Comparison of ENCODE assay signal across 11 mouse cellular contexts in the genomic region with DNA sequence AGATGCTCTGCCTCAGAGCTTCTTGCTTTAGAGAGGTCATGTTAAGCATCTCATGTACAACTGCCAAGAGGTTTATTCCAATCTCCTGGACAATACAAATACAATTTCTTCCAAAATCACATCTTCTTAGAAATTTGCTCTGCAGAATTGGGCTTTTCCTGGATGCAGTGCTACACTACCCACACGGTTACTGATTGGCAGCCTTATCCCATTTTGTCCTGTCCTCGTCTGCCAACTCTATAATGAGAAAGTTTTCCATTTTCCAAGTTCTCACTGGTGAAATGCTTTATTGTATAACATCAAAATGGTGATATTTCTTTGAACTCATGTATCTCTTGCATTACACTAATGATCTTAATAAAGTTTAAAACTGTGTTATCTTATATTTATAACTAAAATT.
"Had no signal": no experiment of that assay in that cellular context is flagged by ENCODE, and none has a peak within 500 bp of the region (broad histone marks: within the 10 kb centered on the region; RNA-seq: fewer than 3 reads in every experiment).

No protein-coding gene starts in this region.

- ATAC-seq: liver, postnatal 0 days; lung, postnatal 0 days; midbrain, embryonic 13.5 days; midbrain, embryonic 15.5 days had no signal

- DNase-seq: liver, postnatal 0 days; lung, adult 2 months; lung, postnatal 14 days; lung, postnatal 36 days; right cerebral cortex, postnatal 25 days; thymus, adult 18-20 months; thymus, postnatal 14 days; thymus, postnatal 36 days had no signal
